Mouse (Mus musculus) hindbrain, embryonic 16.5 days (tissue): Measurements from ENCODE around the gene Tubb5. TPM values are rescaled to one million over a fixed set of nuclear protein-coding genes. Genes with fewer than 3 reads are reported as not detected.

Experiments used
- ATAC-seq: fragments of 200-750 bp; cut with Nextera tagmentation; 2 replicates; pipeline ENCODE4 v1.8.0; 2017; ENCODE audit warnings: moderate TSS enrichment, moderate library complexity
- H3K27ac ChIP-seq: fragments of 300-500 bp; sonication (generic); 2 replicates; pipeline ENCODE4 v1.5.1; 2014; ENCODE audit warnings: low read depth, mild to moderate bottlenecking, control low read depth, low read length, moderate library complexity
- H3K27me3 ChIP-seq: fragments of 300-500 bp; sonication (generic); replicated peaks from 2 replicates; pipeline ENCODE4 v1.6.1; 2014; ENCODE audit warnings: low read length; ENCODE audit not compliant: control insufficient read depth, insufficient read depth
- H3K36me3 ChIP-seq: fragments of 300-500 bp; sonication (generic); 2 replicates; pipeline ENCODE4 v1.6.1; 2014; ENCODE audit warnings: mild to moderate bottlenecking, low read length, moderate library complexity, mixed read lengths; ENCODE audit not compliant: control insufficient read depth, insufficient read depth
- H3K4me1 ChIP-seq: fragments of 300-500 bp; sonication (generic); 2 replicates; pipeline ENCODE4 v1.6.1; 2014; ENCODE audit warnings: low read depth, low read length; ENCODE audit not compliant: control insufficient read depth, insufficient read depth
- H3K4me2 ChIP-seq: fragments of 300-500 bp; sonication (generic); 2 replicates; pipeline ENCODE4 v1.6.1; 2014; ENCODE audit warnings: mild to moderate bottlenecking, low read length, control low read depth, moderate library complexity
- H3K4me3 ChIP-seq: fragments of 300-500 bp; sonication (generic); 2 replicates; pipeline ENCODE4 v1.5.1; 2014; ENCODE audit warnings: mild to moderate bottlenecking, low read length, control low read depth, moderate library complexity
- H3K9ac ChIP-seq: fragments of 300-500 bp; sonication (generic); 2 replicates; pipeline ENCODE4 v1.6.1; 2014; ENCODE audit warnings: low read depth, mild to moderate bottlenecking, control low read depth, low read length, moderate library complexity
- H3K9me3 ChIP-seq: fragments of 300-500 bp; sonication (generic); 2 replicates; pipeline ENCODE4 v1.6.1; 2014; ENCODE audit warnings: mild to moderate bottlenecking, low read length, moderate library complexity; ENCODE audit not compliant: control insufficient read depth
- WGBS: fragments of 180-500 bp; shearing (Covaris S2); extraction: QIAGEN DNeasy Blood & Tissue Kit; methylation state at CpG from one replicate; pipeline ENCODE4 v1.1.7; 2014; 5-methylcytosine and 5-hydroxymethylcytosine counted together
- polyA plus RNA-seq: library from polyadenylated mRNA; unstranded; fragments of >200 nt; fragmentation: Nextera tagmentation; extraction: Ambion mirVana; gene quantifications from 2 replicates; pipeline ENCODE4 v1.2.1, GENCODE M21; 2015

The Tubb5 gene
- polyA plus RNA-seq, 1 experiment from 2014 or later: 1,762 TPM

DNA sequence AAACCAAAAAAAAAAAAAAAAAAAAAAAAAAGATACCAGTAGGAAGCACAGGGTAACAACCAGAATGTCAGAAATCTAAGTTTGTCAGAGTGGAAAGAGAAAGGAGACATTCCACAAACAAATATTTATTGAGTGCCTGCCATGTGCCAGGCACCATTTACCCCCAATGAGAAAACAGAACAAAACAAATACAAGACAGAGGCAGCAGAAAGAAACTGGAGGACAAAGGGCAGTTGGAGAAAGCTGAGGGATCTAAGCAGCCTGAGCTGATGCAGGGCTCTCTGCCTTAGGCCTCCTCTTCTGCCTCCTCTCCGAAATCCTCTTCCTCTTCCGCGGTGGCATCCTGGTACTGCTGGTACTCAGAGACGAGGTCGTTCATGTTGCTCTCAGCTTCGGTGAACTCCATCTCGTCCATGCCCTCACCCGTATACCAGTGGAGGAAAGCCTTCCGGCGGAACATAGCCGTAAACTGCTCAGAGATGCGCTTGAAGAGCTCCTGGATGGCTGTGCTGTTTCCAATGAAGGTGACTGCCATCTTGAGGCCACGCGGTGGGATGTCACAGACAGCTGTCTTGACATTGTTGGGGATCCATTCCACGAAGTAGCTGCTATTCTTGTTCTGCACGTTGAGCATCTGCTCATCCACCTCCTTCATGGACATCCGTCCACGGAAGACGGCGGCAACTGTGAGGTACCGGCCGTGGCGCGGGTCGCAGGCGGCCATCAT is 3.2 kb downstream of the Tubb5 start:
- WGBS: 71% methylated on average over 26 of the region's 26 CpGs
- Histone ChIP-seq H3K9ac (peak overlapping the region; percentile 38), H3K36me3 (peaks cover 35% of the 10 kb centered on the region), H3K4me3 (peak overlapping the region; percentile 77), H3K4me1 (peaks cover 39% of the 10 kb centered on the region), H3K9me3 (no peaks in the 10 kb centered on the region), H3K27ac (peak overlapping the region; percentile 16; the same call in 1 of the 2 replicates), H3K27me3 (no peaks in the 10 kb centered on the region), H3K4me2 (peak overlapping the region; percentile 74)
- ATAC-seq: no peak

DNA sequence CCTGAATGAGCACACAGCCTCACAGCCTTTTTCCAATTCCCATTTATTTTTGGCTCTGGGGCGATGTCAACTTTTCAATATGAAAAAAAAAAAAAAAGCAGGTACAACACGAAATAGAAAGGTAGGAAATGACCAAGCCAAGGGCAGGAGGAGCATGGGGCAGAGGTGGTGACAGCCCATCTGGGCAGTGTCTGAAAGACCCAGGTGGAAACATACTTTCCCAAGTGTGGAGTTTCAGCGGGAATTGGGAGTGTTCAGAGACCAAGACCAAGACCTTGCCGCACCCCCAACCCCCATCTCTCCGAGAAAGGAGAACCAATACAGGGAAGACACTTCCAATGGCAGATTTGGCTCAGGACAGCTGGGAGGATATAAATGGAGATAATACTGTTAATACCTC is 4.2 kb downstream of the Tubb5 start:
- 52% methylated on average over 5 of the region's 5 CpGs for WGBS
- Histone ChIP-seq H3K27me3 (no peaks in the 10 kb centered on the region), H3K9ac (no peak overlapping the region), H3K4me1 (peaks cover 35% of the 10 kb centered on the region), H3K4me2 (peak overlapping the region; percentile 5), H3K36me3 (peaks cover 35% of the 10 kb centered on the region), H3K4me3 (no peak overlapping the region), H3K9me3 (no peaks in the 10 kb centered on the region), H3K27ac (no peak overlapping the region)
- no peak for ATAC-seq

DNA sequence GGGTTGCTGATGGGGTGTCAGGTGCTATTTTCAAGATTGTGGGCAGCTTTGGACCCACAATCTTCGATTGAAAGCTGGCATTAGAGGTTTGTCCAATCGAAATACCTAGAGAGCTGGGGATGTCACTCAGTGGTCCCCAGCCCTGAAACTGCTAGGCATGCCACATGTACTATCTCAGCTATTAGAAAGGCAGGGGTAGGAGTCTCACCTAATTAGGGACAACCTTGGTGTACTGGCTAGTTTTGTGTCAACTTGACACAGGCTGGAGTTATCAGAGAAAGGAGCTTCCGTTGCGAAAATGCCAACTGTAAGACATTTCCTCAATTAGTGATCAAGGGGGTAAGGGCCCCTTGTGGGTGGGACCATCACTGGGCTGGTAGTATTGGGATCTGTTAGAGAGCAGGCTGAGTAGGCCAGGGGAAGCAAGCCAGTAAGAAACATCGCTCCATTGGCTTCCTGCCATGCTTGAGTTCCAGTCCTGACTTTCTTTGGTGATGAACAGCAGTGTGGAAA is 4.8 kb downstream of the Tubb5 start:
- H3K4me2 ChIP-seq: no peak overlapping the region
- 24% methylated on average over 5 of the region's 5 CpGs for WGBS
- H3K9me3 ChIP-seq: no peaks in the 10 kb centered on the region
- H3K4me3 ChIP-seq: no peak overlapping the region
- peaks cover 35% of the 10 kb centered on the region for H3K36me3 ChIP-seq
- no peaks in the 10 kb centered on the region for H3K27me3 ChIP-seq
- no peak overlapping the region for H3K9ac ChIP-seq
- no peak overlapping the region for H3K27ac ChIP-seq
- no peak for ATAC-seq
- H3K4me1 ChIP-seq: peaks cover 35% of the 10 kb centered on the region

DNA sequence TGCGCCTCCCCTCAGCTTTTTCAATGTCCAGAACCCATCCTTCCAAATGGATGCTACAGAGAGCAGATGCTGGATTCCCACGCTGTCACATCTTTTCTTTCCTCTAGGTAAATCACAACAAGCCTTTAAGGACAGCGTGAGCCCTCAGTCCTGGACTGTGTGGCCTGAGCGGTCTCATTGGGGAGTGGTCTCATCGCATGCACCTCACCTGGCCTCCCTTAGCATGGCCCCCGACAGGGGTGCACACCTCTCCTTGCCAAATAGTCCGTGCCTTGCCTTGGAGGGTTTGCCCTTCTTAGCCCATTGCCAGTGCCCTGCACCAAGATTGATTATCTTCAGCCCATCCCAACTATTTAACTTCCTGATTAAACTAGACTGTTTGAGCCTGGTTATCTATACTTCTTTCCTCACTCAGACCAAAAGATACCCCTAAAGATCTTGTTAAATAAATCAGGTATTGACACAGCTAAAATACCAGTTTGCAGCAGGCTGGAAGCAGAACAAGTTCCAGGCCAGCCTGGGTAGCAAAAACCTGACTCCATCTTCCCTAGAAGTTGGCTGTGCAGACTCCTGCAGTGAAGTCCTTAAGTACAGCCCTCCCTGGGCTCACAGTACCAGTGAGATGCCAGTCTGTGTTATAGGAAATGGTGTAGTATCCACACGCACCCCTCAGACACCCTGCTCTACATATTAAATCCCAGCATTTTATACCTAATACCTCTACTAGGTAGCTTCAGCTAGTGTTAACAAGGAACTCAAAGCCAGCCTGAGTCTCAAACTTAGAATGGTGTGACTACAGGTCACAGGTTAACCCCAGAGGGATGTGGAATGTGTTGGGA is 5.5 kb downstream of the Tubb5 start:
- WGBS: 65% methylated on average over 8 of the region's 8 CpGs
- Histone ChIP-seq H3K4me3 (no peak overlapping the region), H3K9ac (no peak overlapping the region), H3K9me3 (no peaks in the 10 kb centered on the region), H3K4me2 (no peak overlapping the region), H3K27ac (no peak overlapping the region), H3K36me3 (peaks cover 38% of the 10 kb centered on the region), H3K27me3 (no peaks in the 10 kb centered on the region), H3K4me1 (peaks cover 35% of the 10 kb centered on the region)
- ATAC-seq: no peak

DNA sequence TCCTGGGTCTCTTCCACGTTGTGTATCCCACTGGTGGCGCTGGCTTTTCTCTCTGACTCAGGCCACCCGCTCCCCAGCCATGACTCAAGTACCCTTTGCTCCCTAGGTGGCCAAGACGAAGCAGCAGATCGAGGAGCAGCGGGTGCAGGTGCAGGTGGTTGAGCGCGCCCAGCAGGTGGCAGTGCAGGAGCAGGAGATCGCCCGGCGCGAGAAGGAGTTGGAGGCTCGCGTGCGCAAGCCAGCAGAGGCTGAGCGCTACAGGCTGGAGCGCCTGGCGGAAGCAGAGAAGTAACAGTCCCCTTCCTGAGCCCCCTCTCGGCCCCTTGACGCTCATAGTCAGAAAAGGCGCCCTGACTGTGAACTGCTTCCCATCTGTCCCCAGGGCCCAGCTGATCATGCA is 8.4 kb downstream of the Tubb5 start:
- H3K27me3 ChIP-seq: no peaks in the 10 kb centered on the region
- H3K27ac ChIP-seq: peak overlapping the region; percentile 3; the same call in 1 of the 2 replicates
- H3K4me2 ChIP-seq: peak overlapping the region; percentile 2; the same call in 1 of the 2 replicates
- peak; percentile 32; the same call in 1 of the 2 replicates for ATAC-seq
- H3K9me3 ChIP-seq: no peaks in the 10 kb centered on the region
- H3K4me1 ChIP-seq: peaks cover 20% of the 10 kb centered on the region
- peak overlapping the region; percentile 47; the same call in 1 of the 2 replicates for H3K9ac ChIP-seq
- WGBS: 2% methylated on average over 21 of the region's 21 CpGs
- peaks cover 46% of the 10 kb centered on the region for H3K36me3 ChIP-seq
- H3K4me3 ChIP-seq: no peak overlapping the region

DNA sequence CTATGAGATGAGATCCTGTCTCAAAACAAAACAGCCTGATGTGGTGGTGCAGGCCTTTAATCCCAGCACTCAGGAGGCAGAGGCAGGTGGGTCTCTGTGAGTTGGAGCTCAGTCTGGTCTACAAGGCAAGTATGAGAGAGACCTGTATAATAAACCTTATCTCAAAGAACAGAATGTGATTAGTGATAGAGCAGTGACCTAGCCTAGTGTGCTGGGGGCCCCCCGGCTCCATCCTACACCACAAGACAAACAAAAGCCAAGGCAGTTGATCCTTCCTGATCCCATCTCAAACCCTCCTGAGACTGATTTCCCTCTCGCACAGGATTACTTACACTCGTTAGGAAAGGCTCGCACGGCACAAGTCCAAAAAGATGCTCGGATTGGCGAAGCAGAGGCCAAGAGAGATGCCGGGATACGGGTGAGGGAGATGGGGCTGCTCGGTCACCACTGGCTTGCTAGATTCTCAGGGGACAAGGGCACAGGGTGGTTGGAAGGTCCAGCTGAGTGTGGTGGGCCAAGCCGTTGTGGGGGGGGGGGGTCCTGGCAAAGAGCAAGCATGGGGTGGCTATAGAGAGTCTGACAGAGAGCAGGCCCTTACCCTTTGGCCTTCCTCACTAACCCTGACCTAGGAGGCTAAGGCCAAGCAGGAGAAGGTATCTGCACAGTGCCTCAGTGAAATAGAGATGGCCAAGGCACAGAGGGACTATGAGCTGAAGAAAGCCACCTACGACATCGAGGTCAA is 12.8 kb downstream of the Tubb5 start:
- no peak overlapping the region for H3K4me2 ChIP-seq
- H3K27ac ChIP-seq: no peak overlapping the region
- ATAC-seq: no peak
- H3K9me3 ChIP-seq: no peaks in the 10 kb centered on the region
- 96% methylated on average over 12 of the region's 13 CpGs for WGBS
- peaks cover 23% of the 10 kb centered on the region for H3K36me3 ChIP-seq
- no peak overlapping the region for H3K4me3 ChIP-seq
- peaks cover 33% of the 10 kb centered on the region for H3K4me1 ChIP-seq
- no peak overlapping the region for H3K9ac ChIP-seq
- 0 out of 2 replicates have a peak, but pooled peaks cover 3% of the 10 kb centered on the region for H3K27me3 ChIP-seq

DNA sequence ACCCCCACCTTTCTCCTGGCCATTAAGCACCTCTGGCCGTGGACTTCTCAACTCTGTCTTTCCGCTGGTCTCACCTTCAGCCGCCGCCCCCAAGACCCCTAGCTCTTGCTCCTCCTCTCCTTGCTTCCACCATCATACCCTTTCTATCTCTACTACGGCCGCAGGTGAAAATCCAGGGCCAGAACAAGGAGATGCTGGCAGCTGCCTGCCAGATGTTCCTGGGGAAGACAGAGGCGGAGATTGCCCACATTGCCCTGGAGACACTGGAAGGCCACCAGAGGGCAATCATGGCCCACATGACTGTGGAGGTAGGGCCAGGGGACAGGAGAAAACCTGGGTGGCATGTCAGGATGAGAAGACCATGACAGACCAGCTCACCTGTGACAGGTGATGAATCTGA is 13.7 kb downstream of the Tubb5 start:
- ATAC-seq: no peak

DNA sequence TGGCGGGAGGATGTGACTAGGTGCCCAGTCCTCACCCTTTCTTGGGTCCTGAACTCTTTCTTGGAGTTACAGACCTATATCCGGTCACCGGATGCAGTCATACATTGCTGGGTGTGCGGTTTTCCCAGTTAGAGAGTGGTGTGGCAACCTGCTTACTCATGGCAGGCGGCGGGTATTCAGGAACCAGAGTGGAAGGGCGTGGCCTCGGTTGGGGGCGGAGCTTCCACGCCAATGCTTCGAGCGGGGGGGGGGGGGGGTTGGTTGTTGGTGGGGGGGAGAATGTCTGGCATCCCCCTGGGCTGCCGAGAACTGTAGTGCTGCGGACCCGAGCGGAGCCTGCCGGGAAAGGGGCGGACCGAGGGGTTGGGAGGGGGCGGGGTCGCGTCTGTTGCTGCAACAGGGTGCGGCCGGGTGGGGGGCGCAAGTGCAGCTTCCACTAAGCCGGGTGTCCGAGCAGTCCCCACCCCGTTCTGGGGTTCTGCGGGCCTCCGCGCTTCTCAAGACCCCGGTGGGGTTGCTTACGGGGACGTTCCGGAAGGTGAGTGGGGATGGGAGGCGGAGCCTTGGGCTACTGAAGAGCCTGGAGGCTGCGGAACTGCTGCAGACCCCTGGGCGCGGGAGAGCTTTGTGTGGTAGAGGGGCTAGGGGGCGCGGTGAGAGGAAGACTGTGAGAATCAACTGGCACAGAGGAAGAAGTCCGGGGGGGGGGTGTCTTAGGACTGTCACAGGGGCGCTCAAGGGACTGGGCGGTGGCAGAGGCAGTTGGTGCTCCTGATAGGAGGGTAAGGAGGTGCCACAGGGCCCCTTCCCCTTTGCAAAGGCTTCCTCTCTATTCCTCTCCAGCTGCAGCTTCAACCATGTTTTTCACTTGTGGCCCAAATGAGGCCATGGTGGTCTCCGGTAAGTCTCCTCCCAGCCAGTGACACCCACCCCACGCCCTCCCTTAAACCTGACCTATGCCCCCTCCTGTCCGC is 14.9 kb downstream of the Tubb5 start, which contains the start of gene Flot1:
Flot1 (plus strand) TSS at position 267 of the 974 bp plus-strand sequence.
- WGBS: under 1% methylated on average over 41 of the region's 47 CpGs
- peaks cover 23% of the 10 kb centered on the region for H3K36me3 ChIP-seq
- peaks cover 27% of the 10 kb centered on the region for H3K4me1 ChIP-seq
- peak within 1 kb of the TSS; percentile 74 for H3K4me3 ChIP-seq
- H3K27me3 ChIP-seq: peaks cover 3% of the 10 kb centered on the region; the same call in 1 of the 2 replicates
- H3K27ac ChIP-seq: peak within 1 kb of the TSS; percentile 90
- H3K4me2 ChIP-seq: peak within 1 kb of the TSS; percentile 71
- H3K9me3 ChIP-seq: no peaks in the 10 kb centered on the region
- ATAC-seq: peak; percentile 93
- peak within 1 kb of the TSS; percentile 87 for H3K9ac ChIP-seq

More for the DNA sequence above, 13.7 kb downstream of the Tubb5 start:
- peaks cover 27% of the 10 kb centered on the region for H3K4me1 ChIP-seq
- no peaks in the 10 kb centered on the region for H3K9me3 ChIP-seq
- H3K9ac ChIP-seq: no peak overlapping the region; the same call in 1 of the 2 replicates
- no peak overlapping the region for H3K27ac ChIP-seq
- peaks cover 23% of the 10 kb centered on the region for H3K36me3 ChIP-seq
- H3K4me2 ChIP-seq: peak overlapping the region; percentile 71
- peaks cover 3% of the 10 kb centered on the region; the same call in 1 of the 2 replicates for H3K27me3 ChIP-seq
- WGBS: 65% methylated on average over 7 of the region's 7 CpGs
- H3K4me3 ChIP-seq: peak overlapping the region; percentile 74
